Mouse (Mus musculus) midbrain, embryonic 16.5 days (tissue): Measurements from ENCODE around the gene Nfkbia. TPM values are rescaled to one million over a fixed set of nuclear protein-coding genes. Genes with fewer than 3 reads are reported as not detected.

ENCODE experiments used
- ATAC-seq: fragments of 200-750 bp; cut with Nextera tagmentation; 2 replicates; pipeline ENCODE4 v1.8.0; 2017; ENCODE audit warnings: moderate TSS enrichment
- H3K27ac ChIP-seq: fragments of 300-500 bp; sonication (generic); 2 replicates; pipeline ENCODE4 v1.5.1; 2014; ENCODE audit warnings: mild to moderate bottlenecking, low read length, mixed read lengths
- H3K27me3 ChIP-seq: fragments of 300-500 bp; sonication (generic); 2 replicates; pipeline ENCODE4 v1.6.1; 2014; ENCODE audit warnings: low read depth, low read length, mixed read lengths; ENCODE audit not compliant: control insufficient read depth, insufficient read depth
- H3K36me3 ChIP-seq: fragments of 300-500 bp; sonication (generic); 2 replicates; pipeline ENCODE4 v1.6.1; 2014; ENCODE audit warnings: mild to moderate bottlenecking, low read length, moderate library complexity, mixed read lengths; ENCODE audit not compliant: control insufficient read depth, insufficient read depth
- H3K4me1 ChIP-seq: fragments of 300-500 bp; sonication (generic); 2 replicates; pipeline ENCODE4 v1.6.1; 2014; ENCODE audit warnings: mild to moderate bottlenecking, low read length, mixed read lengths; ENCODE audit not compliant: control insufficient read depth, insufficient read depth
- H3K4me2 ChIP-seq: fragments of 300-500 bp; sonication (generic); 2 replicates; pipeline ENCODE4 v1.6.1; 2014; ENCODE audit warnings: mild to moderate bottlenecking, low read length, mixed read lengths
- H3K4me3 ChIP-seq: fragments of 300-500 bp; sonication (generic); 2 replicates; pipeline ENCODE4 v1.5.1; 2014; ENCODE audit warnings: low read depth, mild to moderate bottlenecking, low read length, moderate library complexity, mixed read lengths
- H3K9ac ChIP-seq: fragments of 300-500 bp; sonication (generic); 2 replicates; pipeline ENCODE4 v1.6.1; 2014; ENCODE audit warnings: low read depth, low read length, mixed read lengths
- H3K9me3 ChIP-seq: fragments of 300-500 bp; sonication (generic); replicated peaks from 2 replicates; pipeline ENCODE4 v1.6.1; 2014; ENCODE audit warnings: mild to moderate bottlenecking, low read length, mixed read lengths; ENCODE audit not compliant: control insufficient read depth, poor library complexity, severe bottlenecking
- WGBS: fragments of 180-500 bp; shearing (Covaris S2); extraction: QIAGEN DNeasy Blood & Tissue Kit; methylation state at CpG from one replicate; pipeline ENCODE4 v1.1.7; 2014; 5-methylcytosine and 5-hydroxymethylcytosine counted together
- polyA plus RNA-seq: library from polyadenylated mRNA; unstranded; fragments of >200 nt; fragmentation: Nextera tagmentation; extraction: Ambion mirVana; gene quantifications from 2 replicates; pipeline ENCODE4 v1.2.1, GENCODE M21; 2015

The Nfkbia gene
- 55.2 and 64.3 TPM in 2 replicates for polyA plus RNA-seq

- H3K36me3 ChIP-seq = peaks cover 10% of the 10 kb centered on the region; the same call in 1 of the 2 replicates
- ATAC-seq = peak; percentile 93
- H3K9ac ChIP-seq = peak within 1 kb of the TSS; percentile 96
- no peaks in the 10 kb centered on the region for H3K9me3 ChIP-seq
- H3K27me3 ChIP-seq = no peaks in the 10 kb centered on the region
- peak within 1 kb of the TSS; percentile 97 for H3K27ac ChIP-seq
- peak within 1 kb of the TSS; percentile 89 for H3K4me2 ChIP-seq
- WGBS = under 1% methylated on average over 54 of the region's 58 CpGs
- H3K4me3 ChIP-seq = peak within 1 kb of the TSS; percentile 88
- H3K4me1 ChIP-seq = peaks cover 17% of the 10 kb centered on the region
Measured at GRCm38 (mm10) chr12:55492184-55492898, at the start of gene Nfkbia. Nfkbia (minus strand) TSS chr12:55492647.

- H3K4me2 ChIP-seq = no peak overlapping the region
- no peak overlapping the region for H3K9ac ChIP-seq
- H3K27me3 ChIP-seq = no peaks in the 10 kb centered on the region; the same call in 1 of the 2 replicates
- no peak overlapping the region for H3K4me3 ChIP-seq
- WGBS = 52% methylated on average over 8 of the region's 8 CpGs
- no peak overlapping the region for H3K27ac ChIP-seq
- H3K4me1 ChIP-seq = peaks cover 7% of the 10 kb centered on the region
- no peak for ATAC-seq
- H3K9me3 ChIP-seq = no peaks in the 10 kb centered on the region
- H3K36me3 ChIP-seq = no peaks in the 10 kb centered on the region
Measured at GRCm38 (mm10) chr12:55539157-55539556, 46.7 kb upstream of the Nfkbia start.

DNA sequence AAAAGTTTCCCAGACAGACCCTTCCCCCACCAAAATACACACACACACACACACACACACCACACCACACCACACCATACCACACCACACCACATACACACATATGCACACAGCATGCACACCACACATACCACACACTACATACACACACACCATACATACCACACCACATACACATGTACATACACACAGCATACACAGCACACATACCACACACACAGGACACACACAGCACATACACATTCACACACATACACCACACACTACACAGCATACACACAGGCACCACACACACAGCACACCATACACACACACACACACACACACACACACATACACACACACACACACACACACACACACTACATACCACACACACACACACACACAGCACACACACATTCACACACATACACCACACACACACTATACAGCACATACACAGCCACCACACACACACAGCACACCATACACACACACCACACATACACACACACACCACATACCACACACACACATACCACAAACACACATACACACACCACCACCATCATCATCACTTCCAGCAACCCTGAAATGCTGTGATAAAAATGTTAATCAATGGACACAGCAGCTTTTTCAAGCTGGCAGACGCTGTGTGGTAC, 46.0 kb upstream of the Nfkbia start:
- no peak overlapping the region for H3K27ac ChIP-seq
- no peak overlapping the region for H3K9ac ChIP-seq
- H3K4me2 ChIP-seq = no peak overlapping the region
- H3K27me3 ChIP-seq = no peaks in the 10 kb centered on the region; the same call in 1 of the 2 replicates
- 74% methylated on average over 1 of the region's 1 CpGs for whole genome bisulfite sequencing
- no peak overlapping the region for H3K4me3 ChIP-seq
- peak; percentile 83 for ATAC-seq
- H3K36me3 ChIP-seq = no peaks in the 10 kb centered on the region
- H3K4me1 ChIP-seq = peaks cover 7% of the 10 kb centered on the region
- no peaks in the 10 kb centered on the region for H3K9me3 ChIP-seq

- Histone ChIP-seq H3K27ac (no peak overlapping the region), H3K9ac (no peak overlapping the region), H3K4me1 (peaks cover 7% of the 10 kb centered on the region), H3K27me3 (no peaks in the 10 kb centered on the region; the same call in 1 of the 2 replicates), H3K36me3 (no peaks in the 10 kb centered on the region), H3K4me3 (no peak overlapping the region), H3K4me2 (no peak overlapping the region), H3K9me3 (no peaks in the 10 kb centered on the region)
- 31% methylated on average over 7 of the region's 7 CpGs for WGBS
- ATAC-seq = no peak
Measured at GRCm38 (mm10) chr12:55537742-55538141, 45.3 kb upstream of the Nfkbia start.

GRCm38 (mm10) chr12:55536537-55537135, 44.2 kb upstream of the Nfkbia start:
- Histone ChIP-seq H3K27me3 (no peaks in the 10 kb centered on the region; the same call in 1 of the 2 replicates), H3K4me2 (peak overlapping the region; percentile 48), H3K4me1 (peaks cover 7% of the 10 kb centered on the region), H3K9ac (0 out of 2 replicates have a peak overlapping the region, but pooled peaks have one; percentile 32), H3K27ac (no peak overlapping the region), H3K4me3 (peak overlapping the region; percentile 21), H3K36me3 (no peaks in the 10 kb centered on the region), H3K9me3 (no peaks in the 10 kb centered on the region)
- ATAC-seq = peak; percentile 71
- 6% methylated on average over 14 of the region's 14 CpGs for WGBS

GRCm38 (mm10) chr12:55526983-55527752, 34.7 kb upstream of the Nfkbia start:
- H3K4me1 ChIP-seq = peaks cover 4% of the 10 kb centered on the region; the same call in 1 of the 2 replicates
- H3K4me2 ChIP-seq = peak overlapping the region; percentile 33
- no peaks in the 10 kb centered on the region for H3K27me3 ChIP-seq
- peak overlapping the region; percentile 36; the same call in 1 of the 2 replicates for H3K9ac ChIP-seq
- no peak overlapping the region for H3K4me3 ChIP-seq
- ATAC-seq = peak; percentile 72
- 45% methylated on average over 15 of the region's 15 CpGs for WGBS
- H3K9me3 ChIP-seq = no peaks in the 10 kb centered on the region
- H3K27ac ChIP-seq = no peak overlapping the region
- no peaks in the 10 kb centered on the region for H3K36me3 ChIP-seq

DNA sequence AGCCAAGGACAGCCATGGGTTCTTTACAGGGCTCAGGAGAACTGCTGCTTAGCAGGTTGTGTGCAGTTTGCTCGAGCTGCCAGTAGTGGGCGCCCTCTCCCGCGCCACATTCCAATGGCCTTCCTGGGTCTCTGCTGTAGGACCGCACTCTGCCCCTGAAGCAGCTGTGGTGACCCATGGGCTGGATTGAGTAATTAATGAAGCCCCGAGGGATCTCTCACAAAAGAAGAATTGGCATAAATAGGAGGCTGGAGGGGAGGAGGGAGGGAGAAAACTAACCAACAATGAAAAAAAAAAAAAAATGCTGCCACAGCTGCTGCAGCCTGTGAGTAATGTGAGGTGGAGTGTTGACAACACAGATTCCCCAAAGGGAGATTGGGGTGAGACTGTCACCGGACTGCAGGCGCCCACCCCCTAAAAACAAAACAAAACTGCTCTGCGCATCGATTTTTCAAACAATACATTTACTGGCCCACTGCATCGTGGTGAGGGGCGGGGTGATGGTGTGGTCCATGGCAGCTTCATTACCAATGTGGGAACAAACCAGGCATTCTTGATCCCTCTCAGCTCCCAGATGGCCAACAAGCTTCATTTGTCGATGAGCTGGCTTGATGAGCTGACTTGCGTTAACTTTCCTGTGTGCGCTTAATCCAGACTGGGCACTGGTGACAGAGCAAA, 25.8 kb upstream of the Nfkbia start:
- Histone ChIP-seq H3K9me3 (no peaks in the 10 kb centered on the region), H3K36me3 (no peaks in the 10 kb centered on the region), H3K27me3 (no peaks in the 10 kb centered on the region), H3K9ac (no peak overlapping the region), H3K27ac (no peak overlapping the region), H3K4me1 (no peaks in the 10 kb centered on the region), H3K4me2 (peak overlapping the region; percentile 5; the same call in 1 of the 2 replicates), H3K4me3 (no peak overlapping the region)
- ATAC-seq = peak; percentile 56
- WGBS = 35% methylated on average over 15 of the region's 15 CpGs

- H3K9me3 ChIP-seq = no peaks in the 10 kb centered on the region
- no peak for ATAC-seq
- no peak overlapping the region for H3K4me2 ChIP-seq
- no peak overlapping the region for H3K27ac ChIP-seq
- 82% methylated on average over 5 of the region's 5 CpGs for WGBS
- no peaks in the 10 kb centered on the region for H3K36me3 ChIP-seq
- no peaks in the 10 kb centered on the region for H3K27me3 ChIP-seq
- no peak overlapping the region for H3K4me3 ChIP-seq
- no peak overlapping the region for H3K9ac ChIP-seq
- no peaks in the 10 kb centered on the region for H3K4me1 ChIP-seq
Measured at GRCm38 (mm10) chr12:55508817-55509216, 16.4 kb upstream of the Nfkbia start.
